Mouse (Mus musculus) small intestine, adult 2 months (tissue): ENCODE results near the gene Ktn1.

Experiments used
- CTCF ChIP-seq: fragments of 200-500 bp; IDR thresholded peaks from 2 replicates; pipeline ENCODE4 v1.5.1; 2012; ENCODE audit warnings: low read depth, mild to moderate bottlenecking, control low read depth, inconsistent platforms, low read length, moderate library complexity, mixed read lengths; ENCODE audit not compliant: insufficient replicate concordance, insufficient read length; ENCODE audit errors: extremely low read depth
- POLR2A ChIP-seq: fragments of 200-500 bp; IDR thresholded peaks from 2 replicates; pipeline ENCODE4 v1.6.1; 2012; ENCODE audit warnings: low read depth, mild to moderate bottlenecking, control low read depth, inconsistent platforms, low read length, moderate library complexity

- no peak for TF ChIP-seq POLR2A
- no peak for TF ChIP-seq CTCF
Measured at GRCm38 (mm10) chr14:47699126-47699525, 50.9 kb downstream of the Ktn1 start.
